Mouse (Mus musculus): ENCODE measurements at regions not wholly inside any gene's neighbourhood (a gene's known extent, or its start where the extent isn't known, plus 50 kb on each side); places are given as distances from the start of the nearest gene placed in this dataset.

GRCm38 (mm10) chr5:46172315-46172714 is 314.9 kb upstream of the Lcorl start:
- TF ChIP-seq CTCF (IDR thresholded peaks at IDR 0.05; ENCODE audit: low read depth) (no peak), EP300 (optimal IDR thresholded peaks at IDR 0.05) (no peak)
